Mouse (Mus musculus): ENCODE results near the gene Zfp612. TPM values are rescaled to one million over a fixed set of nuclear protein-coding genes. Genes with fewer than 3 reads are reported as not detected.
"Not testable (repeated sequence)": the region's sequence is repeated elsewhere in the genome, so short reads cannot be mapped to it uniquely, and the experiment has no call there.

The Zfp612 gene
- total RNA-seq (2014; rRNA removed) (13.1 and 19.6 TPM in 2 replicates), polyA plus RNA-seq (2015; fragmentation: Nextera tagmentation; extraction: Ambion mirVana) (8.2 and 13.6 TPM in 2 replicates)

DNA sequence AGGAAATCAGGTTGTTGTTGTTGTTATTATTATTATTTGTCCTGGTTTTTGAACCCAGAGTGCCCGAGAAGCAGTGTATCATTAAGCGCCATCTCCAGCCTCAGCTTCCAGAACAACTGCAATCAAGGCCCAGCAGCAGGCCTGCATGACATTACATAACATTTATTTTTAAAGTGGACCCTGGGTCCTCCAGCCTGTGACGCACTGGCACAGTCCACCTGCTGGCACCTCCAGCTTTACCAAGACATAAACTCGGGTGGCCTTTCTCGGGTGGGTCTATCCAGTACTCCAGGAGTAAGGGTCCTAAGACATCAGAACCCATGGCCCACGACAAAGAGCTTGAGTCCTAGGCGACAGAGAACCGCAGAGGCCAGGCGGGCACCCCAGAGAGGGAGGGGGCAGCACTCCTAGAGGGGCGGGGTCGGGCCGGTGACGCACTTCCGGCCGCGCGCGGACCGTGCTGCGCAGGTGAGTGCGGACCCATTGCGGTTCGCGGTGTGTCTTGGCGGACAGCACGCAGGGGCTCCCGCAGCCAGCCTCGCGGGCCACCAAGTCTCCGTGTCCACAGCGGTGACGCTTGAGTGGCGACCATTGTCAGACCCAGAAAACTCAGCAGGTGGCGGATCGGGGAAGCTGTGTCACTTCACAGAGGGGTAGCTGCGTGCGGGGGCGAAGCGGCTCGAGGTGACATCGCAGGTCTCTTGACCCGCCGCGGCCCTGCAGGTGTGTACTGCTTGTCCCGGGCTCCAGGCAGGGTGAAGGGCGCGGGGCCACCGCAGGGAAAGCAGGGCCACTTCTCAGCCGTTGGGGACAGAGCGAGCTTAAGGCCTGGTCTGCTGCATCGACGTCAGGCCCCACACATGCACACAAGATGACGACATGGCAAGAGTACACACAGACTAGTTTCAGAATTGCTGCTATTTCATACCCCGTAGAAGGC, at the start of gene Zfp612:
TSS of gene Zfp612 (plus strand) at position 465 of the 940 bp plus-strand sequence.
- H3K4me1 ChIP-seq (ENCODE audit: insufficient read depth): peaks cover 8% of the 10 kb centered on the region; the same call in 1 of the 2 replicates
- peak within 1 kb of the TSS; percentile 64 for H3K4me3 ChIP-seq (ENCODE audit: low read depth, low read length)
- WGBS: 8% methylated on average over 54 of the region's 54 CpGs
- DNase-seq (peak; percentile 80), ATAC-seq (peak; percentile 95)
- peak within 1 kb of the TSS; percentile 57; the same call in 1 of the 2 replicates for H3K27ac ChIP-seq (ENCODE audit: low read depth, low read length)
- peak; percentile 6; the same call in 1 of the 2 replicates for TF ChIP-seq CTCF (IDR thresholded peaks at IDR 0.05; ENCODE audit: low read depth)
- no peaks in the 10 kb centered on the region for H3K27me3 ChIP-seq (ENCODE audit: insufficient read depth, low read length)
- peak within 1 kb of the TSS; percentile 90 for H3K4me2 ChIP-seq (ENCODE audit: low read depth)
- peaks cover 23% of the 10 kb centered on the region; the same call in 1 of the 2 replicates for H3K36me3 ChIP-seq (ENCODE audit: insufficient read depth)
- peak within 1 kb of the TSS; percentile 78 for H3K9ac ChIP-seq
- no peaks in the 10 kb centered on the region for H3K9me3 ChIP-seq (ENCODE audit: low read length)

DNA sequence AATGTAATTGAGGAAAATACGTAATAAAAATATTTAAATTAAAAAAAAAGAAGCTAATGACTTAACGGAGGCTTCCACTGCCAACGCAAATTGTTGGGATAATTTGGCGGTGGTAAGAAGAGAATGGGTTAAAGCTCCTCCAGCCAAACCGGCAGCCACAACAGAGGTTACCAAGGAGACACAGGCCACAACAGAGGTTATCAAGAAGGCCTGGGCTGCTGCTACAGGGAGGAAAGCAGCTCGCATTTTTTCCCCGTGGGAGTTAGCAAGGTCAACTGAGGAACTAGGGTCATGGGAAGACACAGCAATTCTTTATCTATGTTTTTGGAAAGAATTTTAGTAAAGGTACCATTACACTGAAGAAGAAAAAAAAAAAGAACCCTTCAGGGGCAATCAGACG, 45.8 kb upstream of the Zfp612 start:
- not testable (repeated sequence) for H3K4me2 ChIP-seq (ENCODE audit: low read depth); H3K27me3 ChIP-seq (ENCODE audit: insufficient read depth, low read length); ATAC-seq; H3K4me3 ChIP-seq (ENCODE audit: low read depth, low read length); H3K36me3 ChIP-seq (ENCODE audit: insufficient read depth); DNase-seq; H3K27ac ChIP-seq (ENCODE audit: low read depth, low read length); H3K9ac ChIP-seq; H3K4me1 ChIP-seq (ENCODE audit: insufficient read depth); H3K9me3 ChIP-seq (ENCODE audit: low read length)
- WGBS: 29% methylated on average over 8 of the region's 8 CpGs

DNA sequence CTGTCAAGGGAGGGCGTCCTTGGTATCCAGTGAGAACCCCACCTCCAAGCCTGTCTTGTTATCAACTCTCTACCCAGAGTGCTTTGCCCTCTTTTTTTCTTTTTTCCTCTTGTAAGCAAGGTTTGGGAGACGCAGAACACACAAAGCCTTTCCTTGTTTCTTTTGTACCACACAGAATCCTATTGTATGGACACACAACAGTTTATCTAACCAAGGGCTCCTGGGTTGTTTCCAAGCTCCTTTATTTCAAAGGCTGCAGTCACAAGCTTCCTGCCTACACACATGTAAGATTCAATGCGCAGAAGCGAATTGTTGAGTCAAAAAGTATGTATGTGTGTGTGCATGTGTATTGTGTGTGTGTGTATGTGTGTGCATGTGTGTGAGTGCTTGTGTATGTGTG, 45.2 kb upstream of the Zfp612 start:
- ATAC-seq (no peak), DNase-seq (no peak)
- no peak overlapping the region for H3K4me2 ChIP-seq (ENCODE audit: low read depth)
- H3K9ac ChIP-seq: no peak overlapping the region
- no peaks in the 10 kb centered on the region for H3K36me3 ChIP-seq (ENCODE audit: insufficient read depth)
- no peaks in the 10 kb centered on the region for H3K4me1 ChIP-seq (ENCODE audit: insufficient read depth)
- H3K27ac ChIP-seq (ENCODE audit: low read depth, low read length): no peak overlapping the region
- TF ChIP-seq CTCF (IDR thresholded peaks at IDR 0.05; ENCODE audit: low read depth): no peak
- WGBS: 48% methylated on average over 4 of the region's 4 CpGs
- no peaks in the 10 kb centered on the region for H3K9me3 ChIP-seq (ENCODE audit: low read length)
- H3K27me3 ChIP-seq (ENCODE audit: insufficient read depth, low read length): no peaks in the 10 kb centered on the region
- no peak overlapping the region for H3K4me3 ChIP-seq (ENCODE audit: low read depth, low read length)

DNA sequence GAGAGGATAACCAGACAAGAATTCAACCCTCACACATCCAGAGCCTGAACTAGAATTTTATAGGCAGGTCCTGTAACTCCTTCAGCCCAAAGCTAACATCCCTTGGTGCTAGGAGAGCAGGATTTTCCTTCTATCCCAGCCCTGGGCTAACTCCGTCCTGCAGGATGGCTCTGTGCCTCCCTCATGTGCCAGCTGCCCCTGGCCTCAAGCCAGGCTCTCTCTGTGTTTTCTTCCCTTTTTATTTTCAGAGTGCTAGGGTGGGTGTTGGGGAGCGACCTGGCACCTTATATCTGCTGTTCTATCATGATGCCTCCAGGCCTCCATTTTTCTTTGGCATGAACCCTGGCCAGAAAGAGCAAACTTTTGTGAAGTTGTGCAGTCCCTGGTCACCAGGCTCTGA, 43.4 kb upstream of the Zfp612 start:
- Histone ChIP-seq H3K4me2 (ENCODE audit: low read depth) (no peak overlapping the region), H3K4me1 (ENCODE audit: insufficient read depth) (no peaks in the 10 kb centered on the region), H3K4me3 (ENCODE audit: low read depth, low read length) (no peak overlapping the region), H3K9me3 (ENCODE audit: low read length) (no peaks in the 10 kb centered on the region), H3K27ac (ENCODE audit: low read depth, low read length) (no peak overlapping the region), H3K27me3 (ENCODE audit: insufficient read depth, low read length) (no peaks in the 10 kb centered on the region), H3K36me3 (ENCODE audit: insufficient read depth) (no peaks in the 10 kb centered on the region), H3K9ac (no peak overlapping the region)
- 30% methylated on average over 2 of the region's 2 CpGs for WGBS
- ATAC-seq (no peak), DNase-seq (peak; percentile 12)
- TF ChIP-seq CTCF (IDR thresholded peaks at IDR 0.05; ENCODE audit: low read depth): no peak

DNA sequence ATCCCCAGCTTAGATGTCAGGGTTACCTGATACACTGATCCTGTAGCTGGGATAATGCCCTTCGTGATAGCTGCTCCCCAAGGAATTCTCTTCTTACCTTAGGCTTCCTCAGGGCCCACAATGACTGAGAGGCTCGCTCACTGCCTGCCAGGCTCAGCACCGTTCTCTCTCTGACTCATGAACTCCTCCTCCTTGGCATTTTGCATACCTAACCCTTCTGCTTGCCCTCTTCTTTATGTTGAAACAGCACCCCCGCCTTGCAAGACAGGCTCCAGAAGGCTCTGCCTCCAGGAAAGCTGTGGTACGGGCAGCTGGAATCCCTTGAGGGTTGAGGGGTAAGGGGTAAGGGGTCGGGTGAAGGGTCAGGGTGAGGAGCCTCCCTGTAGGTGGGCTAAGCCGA, 40.3 kb upstream of the Zfp612 start:
- WGBS: 52% methylated on average over 7 of the region's 7 CpGs
- no peak for TF ChIP-seq CTCF (IDR thresholded peaks at IDR 0.05; ENCODE audit: low read depth)
- no peaks in the 10 kb centered on the region for H3K4me1 ChIP-seq (ENCODE audit: insufficient read depth)
- H3K9me3 ChIP-seq (ENCODE audit: low read length): no peaks in the 10 kb centered on the region
- ATAC-seq (no peak), DNase-seq (no peak)
- H3K4me2 ChIP-seq (ENCODE audit: low read depth): no peak overlapping the region
- no peak overlapping the region for H3K27ac ChIP-seq (ENCODE audit: low read depth, low read length)
- H3K36me3 ChIP-seq (ENCODE audit: insufficient read depth): no peaks in the 10 kb centered on the region
- H3K9ac ChIP-seq: no peak overlapping the region
- no peaks in the 10 kb centered on the region for H3K27me3 ChIP-seq (ENCODE audit: insufficient read depth, low read length)
- H3K4me3 ChIP-seq (ENCODE audit: low read depth, low read length): no peak overlapping the region

DNA sequence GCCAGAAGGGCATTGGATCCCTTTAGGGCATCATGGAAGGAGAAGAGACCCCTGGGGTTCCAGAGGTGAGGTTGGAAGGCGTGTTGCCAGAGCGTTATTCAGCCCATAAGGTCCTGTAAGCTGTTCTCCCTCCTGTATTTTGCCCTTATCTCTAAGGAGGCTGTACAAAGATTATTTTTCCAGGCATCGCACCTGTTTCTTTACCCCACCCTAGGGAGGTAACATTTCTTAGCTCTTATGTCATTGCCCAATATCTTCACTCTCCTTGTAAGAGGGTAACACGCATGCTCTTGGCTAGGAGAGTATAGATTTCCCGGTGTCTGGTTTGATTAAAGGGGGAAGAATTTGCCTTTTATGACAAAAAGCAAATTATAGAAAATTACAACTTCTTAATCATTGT, 39.9 kb upstream of the Zfp612 start, which contains the start of gene Chst4:
TSS of gene Chst4 (minus strand) at position 82 of the 400 bp plus-strand sequence.
- Histone ChIP-seq H3K27ac (ENCODE audit: low read depth, low read length) (no peak within 1 kb of the TSS), H3K4me3 (ENCODE audit: low read depth, low read length) (no peak within 1 kb of the TSS), H3K36me3 (ENCODE audit: insufficient read depth) (no peaks in the 10 kb centered on the region), H3K4me1 (ENCODE audit: insufficient read depth) (no peaks in the 10 kb centered on the region), H3K9ac (no peak within 1 kb of the TSS), H3K27me3 (ENCODE audit: insufficient read depth, low read length) (no peaks in the 10 kb centered on the region), H3K9me3 (ENCODE audit: low read length) (no peaks in the 10 kb centered on the region), H3K4me2 (ENCODE audit: low read depth) (no peak within 1 kb of the TSS)
- DNase-seq (no peak), ATAC-seq (no peak)
- 89% methylated on average over 5 of the region's 5 CpGs for WGBS
- TF ChIP-seq CTCF (IDR thresholded peaks at IDR 0.05; ENCODE audit: low read depth): no peak

DNA sequence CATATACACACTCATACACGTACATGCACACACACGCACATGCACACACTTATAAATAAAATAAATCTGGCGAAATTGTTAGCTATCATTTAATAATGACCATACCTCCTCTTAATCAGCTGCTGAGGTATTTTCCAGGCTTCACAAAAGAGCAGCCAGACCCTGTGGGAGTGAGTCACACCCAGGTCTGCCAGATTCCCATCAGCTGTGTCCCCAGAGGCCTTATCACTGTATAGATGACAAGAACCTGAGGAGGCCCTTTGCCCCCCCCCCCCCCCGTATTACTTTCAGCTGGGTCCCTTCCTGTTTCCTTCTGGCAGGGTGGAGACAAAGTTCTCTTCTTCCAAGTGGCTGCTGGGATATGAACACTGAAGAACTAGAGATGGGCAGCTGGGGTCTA, 39.0 kb upstream of the Zfp612 start:
- no peaks in the 10 kb centered on the region for H3K36me3 ChIP-seq (ENCODE audit: insufficient read depth)
- no peaks in the 10 kb centered on the region for H3K27me3 ChIP-seq (ENCODE audit: insufficient read depth, low read length)
- H3K4me2 ChIP-seq (ENCODE audit: low read depth): no peak overlapping the region
- H3K4me3 ChIP-seq (ENCODE audit: low read depth, low read length): no peak overlapping the region
- H3K27ac ChIP-seq (ENCODE audit: low read depth, low read length): no peak overlapping the region
- ATAC-seq (no peak), DNase-seq (no peak)
- no peaks in the 10 kb centered on the region for H3K9me3 ChIP-seq (ENCODE audit: low read length)
- H3K9ac ChIP-seq: no peak overlapping the region
- 83% methylated on average over 4 of the region's 4 CpGs for WGBS
- no peak for TF ChIP-seq CTCF (IDR thresholded peaks at IDR 0.05; ENCODE audit: low read depth)
- H3K4me1 ChIP-seq (ENCODE audit: insufficient read depth): no peaks in the 10 kb centered on the region
